Mouse (Mus musculus) monocyte, adult 2 months (primary cell): Measurements from ENCODE around the gene Ccnk.

Source experiments
- DNase-seq, 2 experiments: peaks; one replicate each; pipeline ENCODE4 v3.0.0; 2022; ENCODE audit warnings: low spot score in 2 of 2, low read depth in 1 of 2

Ccnk gene

DNA sequence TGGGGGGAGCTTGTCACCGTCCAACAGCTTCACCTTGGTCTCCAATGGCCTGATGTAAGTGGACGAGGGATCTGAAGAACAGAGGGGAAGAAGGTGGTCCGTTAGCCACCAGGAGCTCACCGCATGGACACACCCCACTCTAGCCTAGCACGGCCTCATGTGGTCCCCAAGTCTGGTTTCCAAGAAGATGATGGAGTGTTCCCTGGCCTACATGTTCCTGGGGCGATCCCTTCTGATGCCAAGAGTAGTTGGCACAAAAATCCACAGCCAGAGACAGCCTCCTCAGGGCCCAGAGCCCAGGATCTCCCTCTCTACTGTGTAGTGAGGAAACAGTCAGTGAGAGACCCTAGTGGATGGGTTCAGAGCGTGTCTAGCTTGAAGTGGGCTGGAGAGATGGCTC lies 42.3 kb downstream of the Ccnk start:
- DNase-seq, result no peak

GRCm38 (mm10) chr12:108223357-108223756 lies 44.0 kb downstream of the Ccnk start:
- DNase-seq, result no peak

GRCm38 (mm10) chr12:108225781-108226180 lies 46.4 kb downstream of the Ccnk start:
- no peak for DNase-seq

GRCm38 (mm10) chr12:108226216-108226615 lies 46.8 kb downstream of the Ccnk start:
- DNase-seq, result no peak

DNA sequence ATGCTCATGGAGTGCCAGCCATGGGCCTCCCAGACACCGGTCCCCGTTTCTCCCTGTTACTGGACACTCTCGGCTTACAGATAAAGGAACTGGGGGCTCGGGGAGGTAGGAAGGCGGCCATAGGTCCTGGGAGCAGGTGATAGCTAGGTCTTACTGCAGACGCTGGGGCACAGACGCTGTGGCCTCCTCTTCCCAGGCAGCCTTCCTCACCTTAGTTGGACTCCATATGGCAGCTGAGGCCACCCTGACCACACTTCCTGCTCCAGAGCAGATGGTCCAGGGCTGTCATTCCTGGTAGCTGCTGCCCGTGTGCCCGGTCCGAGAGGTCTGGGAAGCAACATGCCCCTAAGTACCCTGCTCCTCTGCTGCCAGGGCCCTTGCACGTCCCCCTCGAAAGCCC lies 47.6 kb downstream of the Ccnk start:
- DNase-seq, result no peak

- DNase-seq, result no peak
Measured at GRCm38 (mm10) chr12:108227527-108227926, 48.1 kb downstream of the Ccnk start.

DNA sequence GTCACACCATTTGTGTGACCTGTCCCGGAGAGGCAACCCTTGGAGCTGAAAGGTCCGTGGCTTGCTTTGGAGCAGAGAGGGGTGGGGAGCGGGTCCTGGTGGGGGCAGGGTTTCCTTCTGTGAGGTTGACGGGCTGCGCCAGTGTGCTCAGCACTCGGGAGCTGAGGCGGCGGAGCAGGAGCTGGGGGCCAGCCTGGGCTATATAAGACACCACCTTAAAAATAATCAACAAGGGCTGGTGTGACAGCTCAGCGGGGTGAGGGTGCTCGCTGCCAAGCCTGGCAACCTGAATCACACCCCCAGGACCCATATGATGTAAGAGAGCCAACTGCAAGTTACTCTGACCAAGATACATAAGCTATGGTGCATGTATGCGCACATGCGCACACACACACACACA lies 50.7 kb downstream of the Ccnk start:
- no peak for DNase-seq

DNA sequence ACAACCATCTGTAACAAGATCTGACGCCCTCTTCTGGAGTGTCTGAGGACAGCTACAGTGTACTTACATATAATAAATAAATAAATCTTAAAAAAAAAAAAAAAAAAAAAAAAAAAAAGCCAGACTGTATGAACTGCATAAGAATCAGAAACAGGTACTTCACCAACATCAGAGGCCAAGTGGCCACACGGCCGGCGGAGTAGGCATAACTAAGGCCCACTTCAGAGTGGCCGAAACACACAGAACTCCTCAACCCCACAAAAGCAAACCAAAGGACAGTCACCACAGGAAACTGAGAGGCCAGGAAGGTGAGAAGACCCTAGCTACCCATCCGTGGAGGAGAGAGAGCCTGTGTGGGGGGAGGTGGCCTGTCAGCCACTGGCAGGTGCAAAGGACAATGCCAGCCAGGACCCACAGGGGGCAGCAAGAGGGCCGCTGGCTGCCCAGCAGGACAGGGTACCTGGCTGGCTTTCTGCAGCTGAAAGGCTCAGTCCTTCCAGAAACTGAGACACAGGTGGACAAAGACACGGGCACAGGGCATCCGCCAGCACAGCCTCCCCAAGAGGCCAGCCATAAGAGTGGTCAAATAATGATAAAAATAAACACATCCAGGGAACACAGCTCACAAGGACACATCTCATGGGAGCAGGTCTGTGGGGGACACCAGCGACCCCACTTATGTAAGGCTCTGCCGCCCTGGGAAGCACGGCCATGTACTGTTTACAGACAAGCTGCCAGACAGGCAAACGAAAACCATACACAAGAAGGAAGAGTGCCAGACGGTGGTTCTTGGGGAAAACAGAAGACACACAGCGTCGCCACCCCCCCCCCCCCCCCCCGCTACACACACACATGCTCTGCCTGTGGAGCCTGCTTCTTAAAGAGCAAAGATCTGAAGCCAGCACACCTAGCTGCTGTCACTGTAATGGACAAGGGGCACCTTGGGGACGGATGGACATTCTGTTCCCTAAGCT lies 51.7 kb downstream of the Ccnk start:
- no peak for DNase-seq

GRCm38 (mm10) chr12:108231901-108232300 lies 52.5 kb downstream of the Ccnk start:
- no peak for DNase-seq

- DNase-seq, result no peak
Measured at GRCm38 (mm10) chr12:108233736-108234135, 54.4 kb downstream of the Ccnk start.

DNA sequence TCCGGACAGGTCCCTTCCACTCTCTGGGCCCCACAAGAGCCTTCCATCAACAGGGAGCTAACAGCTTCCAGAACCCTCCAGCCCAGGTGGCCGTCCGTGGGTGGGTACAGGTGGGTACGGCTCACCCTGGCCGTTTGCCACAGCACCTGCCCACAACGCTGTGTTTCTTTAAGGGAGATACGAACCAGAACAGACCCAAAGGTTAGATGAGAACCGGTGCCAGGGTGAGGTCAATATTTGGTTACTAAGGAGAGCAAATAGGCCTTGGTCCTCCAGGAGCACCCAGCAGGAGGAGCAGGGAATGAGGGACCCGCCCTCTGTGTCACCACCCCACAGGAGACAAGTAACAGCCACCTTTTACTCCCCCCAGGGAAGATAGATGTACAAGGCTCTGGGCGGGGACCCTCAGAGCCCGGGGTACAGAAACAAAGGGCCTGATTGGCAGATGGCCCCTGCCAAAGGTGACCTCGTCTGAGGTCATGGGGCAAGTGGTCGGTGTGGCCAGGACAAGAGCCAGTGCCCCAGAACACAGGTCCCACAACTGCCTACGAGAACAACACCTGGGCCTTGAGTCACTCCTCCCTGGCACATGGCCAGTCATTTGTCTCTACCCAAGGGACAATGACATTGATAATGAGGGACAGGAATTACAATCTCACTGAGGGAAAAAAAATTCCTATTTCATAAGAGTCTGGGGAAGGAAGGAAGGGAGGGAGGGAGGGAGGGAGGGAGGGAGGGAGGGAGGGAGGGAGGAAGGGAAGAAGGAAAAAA lies 55.6 kb downstream of the Ccnk start:
- DNase-seq, result no peak

- no peak for DNase-seq
Measured at GRCm38 (mm10) chr12:108235976-108236555, 56.7 kb downstream of the Ccnk start.

DNA sequence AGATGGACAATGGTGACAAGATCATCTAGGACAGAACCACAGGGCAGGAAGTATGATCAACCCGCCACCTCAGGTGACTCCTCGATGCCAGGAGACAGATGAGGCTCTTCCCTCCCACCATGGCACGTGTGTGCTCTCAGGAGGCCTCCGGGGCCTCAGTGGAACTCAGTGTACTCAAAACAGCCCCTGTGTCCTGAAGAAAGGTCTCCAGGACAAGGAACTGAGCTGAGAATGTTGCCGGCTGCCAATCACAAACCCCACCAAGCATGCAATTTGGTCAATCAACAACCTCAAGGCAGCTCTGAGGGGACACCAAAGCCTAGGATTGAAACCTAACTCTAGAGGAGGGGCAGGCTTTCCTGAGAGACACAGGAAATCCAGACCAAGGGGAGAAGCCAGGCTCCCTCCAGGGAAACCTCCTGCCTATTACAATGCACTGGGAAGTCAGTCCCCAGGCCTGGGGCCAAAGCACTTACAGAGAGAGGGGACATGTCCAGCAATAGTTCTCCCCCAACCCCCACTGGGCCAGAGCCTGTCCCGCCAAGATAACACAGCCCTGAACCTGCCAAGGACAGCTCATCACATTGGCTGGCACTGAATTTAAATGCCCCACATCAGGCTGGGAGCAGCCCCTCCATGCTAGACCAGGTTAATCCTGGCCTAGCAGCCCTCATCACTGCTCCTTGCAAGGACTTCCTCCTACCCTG lies 58.1 kb downstream of the Ccnk start:
- DNase-seq, result no peak

DNA sequence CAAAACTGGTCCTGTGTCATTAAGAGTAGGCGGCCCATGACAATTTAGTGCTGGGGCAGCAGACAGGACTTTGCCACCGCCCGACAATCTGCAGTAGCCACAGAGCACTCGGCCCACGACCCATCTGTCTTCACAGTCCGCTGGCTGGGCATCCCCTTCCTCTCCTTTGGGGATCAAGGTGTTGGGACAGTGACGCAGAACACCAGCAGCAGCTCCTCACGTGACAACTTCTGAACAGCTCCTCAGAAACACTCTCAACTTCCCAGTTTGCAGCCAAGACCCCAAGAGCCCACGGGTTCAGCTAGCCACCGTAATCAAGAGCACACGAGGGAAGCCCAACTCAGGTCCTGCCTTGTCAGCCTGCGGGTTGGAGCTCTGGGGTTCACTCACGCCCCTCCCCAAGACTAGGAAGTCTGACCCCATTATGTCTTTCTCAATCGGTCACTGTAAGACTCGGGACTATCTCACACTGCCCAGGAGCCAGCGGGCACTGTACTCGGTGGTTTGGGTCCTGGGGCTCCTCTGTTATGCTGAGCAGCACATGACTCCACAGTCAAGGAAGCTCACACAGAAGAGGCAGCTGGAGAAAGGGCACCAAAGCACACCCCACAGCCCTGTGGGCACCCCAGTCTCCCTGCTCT lies 59.1 kb downstream of the Ccnk start:
- no peak for DNase-seq

- DNase-seq, result no peak
Measured at GRCm38 (mm10) chr12:108239441-108239840, 60.1 kb downstream of the Ccnk start.

- no peak for DNase-seq
Measured at GRCm38 (mm10) chr12:108240401-108240890, 61.1 kb downstream of the Ccnk start.

- DNase-seq, result no peak
Measured at GRCm38 (mm10) chr12:108240953-108241588, 61.7 kb downstream of the Ccnk start.

DNA sequence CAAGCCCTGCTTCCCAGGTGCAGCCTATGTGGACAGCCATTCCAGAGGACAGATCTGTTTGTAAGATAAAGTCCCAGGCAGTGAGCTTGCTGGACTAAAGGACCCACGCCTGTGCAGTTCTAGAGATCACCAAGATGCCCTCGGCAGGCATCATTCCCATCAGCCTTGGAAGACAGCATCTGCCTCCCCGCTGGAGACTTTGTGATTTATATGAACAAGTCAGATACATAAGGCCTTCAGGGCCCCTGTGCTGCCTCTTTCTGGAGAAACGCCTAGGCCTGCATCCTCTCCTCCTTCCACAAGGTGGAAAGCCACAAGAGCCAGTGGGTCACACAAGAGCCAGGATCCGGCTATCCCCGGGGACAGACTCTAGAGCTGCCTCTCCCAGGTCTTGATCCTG lies 62.2 kb downstream of the Ccnk start:
- no peak for DNase-seq

- DNase-seq, result no peak
Measured at GRCm38 (mm10) chr12:108242243-108242745, 62.9 kb downstream of the Ccnk start.

DNA sequence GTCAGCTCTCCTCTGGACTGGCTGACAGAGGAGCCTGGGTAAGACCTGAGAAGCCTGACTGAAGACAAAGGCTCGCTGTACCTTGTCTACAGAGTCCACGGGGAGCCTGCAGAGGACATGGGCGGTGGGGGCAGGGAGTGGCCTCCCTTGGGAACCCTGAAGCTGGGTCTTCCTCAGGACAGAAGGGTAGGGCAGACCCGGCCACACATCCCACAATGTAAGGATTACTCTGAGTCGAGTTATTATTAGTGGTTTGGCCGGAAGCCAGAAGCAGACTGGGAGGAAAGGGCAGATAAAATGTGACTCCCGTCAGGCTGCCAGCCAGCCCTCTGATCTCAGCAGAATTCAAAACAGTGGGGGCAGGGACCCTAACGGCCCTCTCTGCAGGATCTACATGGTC lies 65.4 kb downstream of the Ccnk start:
- no peak for DNase-seq
